Mouse (Mus musculus) brown adipose tissue, adult 24 weeks (tissue): ENCODE results near the gene Vmn2r35. TPM values are rescaled to one million over a fixed set of nuclear protein-coding genes. Genes with fewer than 3 reads are reported as not detected.
"Not testable (repeated sequence)": the region's sequence is repeated elsewhere in the genome, so short reads cannot be mapped to it uniquely, and the experiment has no call there.

Experiments
- H3K27ac ChIP-seq: fragments of 200-500 bp; replicated peaks from 2 replicates; pipeline ENCODE4 v1.5.1; 2012; ENCODE audit warnings: low read depth, mild to moderate bottlenecking, low read length
- H3K4me1 ChIP-seq: fragments of 200-500 bp; 2 replicates; pipeline ENCODE4 v1.6.1; 2012; ENCODE audit warnings: low read length, mixed read lengths; ENCODE audit not compliant: control insufficient read depth, insufficient read depth, insufficient read length
- H3K4me3 ChIP-seq: fragments of 200-500 bp; 2 replicates; pipeline ENCODE4 v1.5.1; 2012; ENCODE audit warnings: low read depth, mild to moderate bottlenecking, low read length, moderate library complexity; ENCODE audit not compliant: insufficient read depth
- polyA plus RNA-seq: library from polyadenylated mRNA; stranded (reverse); fragments of >200 nt; gene quantifications from 2 replicates; pipeline ENCODE4 v1.2.4, GENCODE M21; 2012; ENCODE audit not compliant: missing spikeins, insufficient read depth, insufficient read length

Gene Vmn2r35
- not detected in 2 replicates for polyA plus RNA-seq

DNA sequence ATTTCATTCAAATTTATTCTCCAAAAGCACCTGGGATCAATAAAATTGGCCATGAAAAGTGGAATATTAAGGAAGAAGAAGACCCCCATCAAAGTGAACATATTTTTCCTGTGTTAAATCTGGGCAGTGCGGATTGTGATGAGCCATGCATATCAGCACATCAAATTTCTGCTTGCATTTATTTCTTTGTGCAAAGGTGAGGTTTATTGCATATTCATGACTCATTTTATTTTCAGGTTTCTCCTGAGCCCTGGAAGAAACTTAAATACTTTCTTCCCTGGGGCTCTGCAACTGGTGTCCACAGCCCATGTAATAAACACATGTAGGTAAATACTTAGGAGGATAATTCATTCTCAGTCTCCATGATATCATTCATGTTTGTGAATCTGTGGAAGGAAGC, at the start of gene Vmn2r35:
Gene Vmn2r35, minus strand, starts transcription at position 101 of the 400 bp plus-strand sequence.
- H3K27ac ChIP-seq, H3K4me1 ChIP-seq, H3K4me3 ChIP-seq: not testable (repeated sequence)

DNA sequence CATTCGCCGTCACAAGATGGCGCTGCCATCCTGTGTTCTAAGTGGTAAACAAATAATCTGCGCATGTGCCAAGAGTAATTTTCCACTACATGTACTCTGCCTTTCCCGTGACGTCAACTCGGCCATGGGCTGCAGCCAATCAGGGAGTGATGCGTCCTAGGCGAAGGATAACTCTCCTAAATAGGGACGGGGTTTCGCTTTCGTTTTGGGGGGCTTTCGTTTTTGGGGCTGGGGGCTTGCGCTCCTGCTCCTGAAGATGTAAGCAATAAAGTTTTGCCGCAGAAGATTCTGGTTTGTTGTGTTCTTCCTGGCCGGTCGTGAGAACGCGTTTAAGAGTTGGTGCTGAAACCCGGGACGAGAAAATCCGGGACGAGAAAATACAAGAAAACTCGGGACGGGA, 25.5 kb downstream of the Vmn2r35 start:
- not testable (repeated sequence) for H3K4me3 ChIP-seq, H3K4me1 ChIP-seq, H3K27ac ChIP-seq

Other genes with a start within 250 kb of the Vmn2r35 start
- gene Vmn2r34, start 130.4 kb downstream of the Vmn2r35 start, polyA plus RNA-seq, result not detected in 2 replicates
- gene Vmn2r36, start 82.6 kb upstream of the Vmn2r35 start, polyA plus RNA-seq, result not detected in 2 replicates